Mouse (Mus musculus) forebrain, postnatal 0 days (tissue): ENCODE results near the gene Rnf217. TPM values are rescaled to one million over a fixed set of nuclear protein-coding genes. Genes with fewer than 3 reads are reported as not detected.

Experiments
- ATAC-seq: fragments of 200-750 bp; cut with Nextera tagmentation; 2 replicates; pipeline ENCODE4 v1.8.0; 2017; ENCODE audit warnings: mild to moderate bottlenecking, moderate library complexity
- DNase-seq: peaks from one replicate; pipeline ENCODE4 v3.0.0-alpha.2; 2015
- H3K27ac ChIP-seq: fragments of 300-500 bp; sonication (generic); 2 replicates; pipeline ENCODE4 v1.5.1; 2014; ENCODE audit warnings: low read depth, mild to moderate bottlenecking, antibody characterized with exemption, low read length, moderate library complexity, mixed read lengths
- H3K27me3 ChIP-seq: fragments of 300-500 bp; sonication (generic); 2 replicates; pipeline ENCODE4 v1.6.1; 2014; ENCODE audit warnings: mild to moderate bottlenecking, low read length, mixed read lengths; ENCODE audit not compliant: insufficient read depth
- H3K36me3 ChIP-seq: fragments of 300-500 bp; sonication (generic); 2 replicates; pipeline ENCODE4 v1.6.1; 2014; ENCODE audit warnings: mild to moderate bottlenecking, moderate library complexity; ENCODE audit not compliant: insufficient read depth
- H3K4me1 ChIP-seq: fragments of 300-500 bp; sonication (generic); 2 replicates; pipeline ENCODE4 v1.6.1; 2014; ENCODE audit warnings: antibody characterized with exemption; ENCODE audit not compliant: insufficient read depth
- H3K4me2 ChIP-seq: fragments of 300-500 bp; sonication (generic); 2 replicates; pipeline ENCODE4 v1.6.1; 2014; ENCODE audit warnings: low read depth, mild to moderate bottlenecking, moderate library complexity
- H3K4me3 ChIP-seq: fragments of 300-500 bp; sonication (generic); 2 replicates; pipeline ENCODE4 v1.5.1; 2014; ENCODE audit warnings: low read depth, low read length, mixed read lengths
- H3K9ac ChIP-seq: fragments of 300-500 bp; sonication (generic); 2 replicates; pipeline ENCODE4 v1.6.1; 2014; ENCODE audit warnings: mild to moderate bottlenecking
- H3K9me3 ChIP-seq: fragments of 300-500 bp; sonication (generic); 2 replicates; pipeline ENCODE4 v1.6.1; 2016; ENCODE audit warnings: low read length
- CTCF ChIP-seq: sonication (generic); IDR thresholded peaks from 2 replicates; pipeline ENCODE4 v1.5.1; 2016; ENCODE audit warnings: antibody characterized with exemption, control low read depth, low read depth
- WGBS: fragments of 180-500 bp; shearing (Covaris S2); extraction: QIAGEN DNeasy Blood & Tissue Kit; methylation state at CpG from one replicate; pipeline ENCODE4 v1.1.7; 2014; 5-methylcytosine and 5-hydroxymethylcytosine counted together
- polyA plus RNA-seq: library from polyadenylated mRNA; unstranded; fragments of >200 nt; fragmentation: Nextera tagmentation; extraction: Ambion mirVana; gene quantifications from 2 replicates; pipeline ENCODE4 v1.2.1, GENCODE M21; 2015
- total RNA-seq: library from RNA; depleted of rRNA; stranded (reverse); fragments of >200 nt; gene quantifications from 2 replicates; pipeline ENCODE4 v1.2.3, GENCODE M21; 2014; rRNA removed

The Rnf217 gene
- total RNA-seq (10.2 and 14.0 TPM in 2 replicates), polyA plus RNA-seq (1.5 and 1.8 TPM in 2 replicates)

- H3K27me3 ChIP-seq: no peaks in the 10 kb centered on the region
- H3K4me1 ChIP-seq: peaks cover 18% of the 10 kb centered on the region
- peak; percentile 14; the same call in 1 of the 2 replicates for TF ChIP-seq CTCF
- peak within 1 kb of the TSS; percentile 86 for H3K4me2 ChIP-seq
- 4% methylated on average over 84 of the region's 106 CpGs for WGBS
- DNase-seq: peak; percentile 78
- no peaks in the 10 kb centered on the region for H3K36me3 ChIP-seq
- peak within 1 kb of the TSS; percentile 87 for H3K4me3 ChIP-seq
- H3K9me3 ChIP-seq: no peaks in the 10 kb centered on the region
- H3K27ac ChIP-seq: peak within 1 kb of the TSS; percentile 77
- peak within 1 kb of the TSS; percentile 93 for H3K9ac ChIP-seq
- peak; percentile 91 for ATAC-seq
Measured at GRCm38 (mm10) chr10:31609066-31609961, at the start of gene Rnf217. TSS of gene Rnf217 (minus strand) at chr10:31609184.

GRCm38 (mm10) chr10:31647270-31647669 is 38.3 kb upstream of the Rnf217 start:
- Histone ChIP-seq H3K4me2 (no peak overlapping the region), H3K9me3 (no peaks in the 10 kb centered on the region), H3K4me1 (no peaks in the 10 kb centered on the region), H3K27ac (no peak overlapping the region), H3K27me3 (no peaks in the 10 kb centered on the region), H3K9ac (no peak overlapping the region), H3K4me3 (no peak overlapping the region), H3K36me3 (no peaks in the 10 kb centered on the region)
- 82% methylated on average over 3 of the region's 3 CpGs for WGBS
- ATAC-seq: no peak
- TF ChIP-seq CTCF: no peak
- no peak for DNase-seq

GRCm38 (mm10) chr10:31646083-31646482 is 37.1 kb upstream of the Rnf217 start:
- H3K9ac ChIP-seq: no peak overlapping the region
- no peak overlapping the region for H3K4me3 ChIP-seq
- no peaks in the 10 kb centered on the region for H3K36me3 ChIP-seq
- H3K27ac ChIP-seq: no peak overlapping the region
- DNase-seq (no peak), ATAC-seq (no peak)
- no peaks in the 10 kb centered on the region for H3K9me3 ChIP-seq
- no peak overlapping the region for H3K4me2 ChIP-seq
- no peak for TF ChIP-seq CTCF
- WGBS: 9% methylated on average over 1 of the region's 1 CpGs
- no peaks in the 10 kb centered on the region for H3K27me3 ChIP-seq
- no peaks in the 10 kb centered on the region for H3K4me1 ChIP-seq

GRCm38 (mm10) chr10:31635098-31635497 is 26.1 kb upstream of the Rnf217 start:
- Histone ChIP-seq H3K4me1 (0 out of 2 replicates have a peak, but pooled peaks cover 4% of the 10 kb centered on the region), H3K27me3 (no peaks in the 10 kb centered on the region), H3K36me3 (no peaks in the 10 kb centered on the region), H3K4me3 (no peak overlapping the region), H3K27ac (no peak overlapping the region), H3K9me3 (no peaks in the 10 kb centered on the region), H3K4me2 (no peak overlapping the region), H3K9ac (no peak overlapping the region)
- ATAC-seq (no peak), DNase-seq (no peak)
- TF ChIP-seq CTCF: no peak
- WGBS: 93% methylated on average over 3 of the region's 3 CpGs

GRCm38 (mm10) chr10:31632005-31632404 is 23.0 kb upstream of the Rnf217 start:
- H3K27ac ChIP-seq: no peak overlapping the region
- 51% methylated on average over 1 of the region's 1 CpGs for WGBS
- H3K4me2 ChIP-seq: no peak overlapping the region
- no peak overlapping the region for H3K4me3 ChIP-seq
- no peaks in the 10 kb centered on the region for H3K9me3 ChIP-seq
- DNase-seq (peak; percentile 13), ATAC-seq (no peak)
- no peak overlapping the region for H3K9ac ChIP-seq
- TF ChIP-seq CTCF: no peak
- H3K36me3 ChIP-seq: no peaks in the 10 kb centered on the region
- no peaks in the 10 kb centered on the region for H3K27me3 ChIP-seq
- 0 out of 2 replicates have a peak, but pooled peaks cover 4% of the 10 kb centered on the region for H3K4me1 ChIP-seq

- no peak for TF ChIP-seq CTCF
- H3K4me2 ChIP-seq: no peak overlapping the region
- no peaks in the 10 kb centered on the region for H3K27me3 ChIP-seq
- no peaks in the 10 kb centered on the region for H3K36me3 ChIP-seq
- H3K4me1 ChIP-seq: no peaks in the 10 kb centered on the region
- ATAC-seq: no peak
- no peak overlapping the region for H3K9ac ChIP-seq
- no peaks in the 10 kb centered on the region for H3K9me3 ChIP-seq
- no peak for DNase-seq
- H3K4me3 ChIP-seq: no peak overlapping the region
- WGBS: 32% methylated on average over 2 of the region's 2 CpGs
- H3K27ac ChIP-seq: no peak overlapping the region
Measured at GRCm38 (mm10) chr10:31615355-31615754, 6.4 kb upstream of the Rnf217 start.

GRCm38 (mm10) chr10:31614111-31614510 is 5.1 kb upstream of the Rnf217 start:
- no peaks in the 10 kb centered on the region for H3K27me3 ChIP-seq
- no peaks in the 10 kb centered on the region for H3K9me3 ChIP-seq
- H3K4me3 ChIP-seq: no peak overlapping the region
- no peak for DNase-seq
- no peaks in the 10 kb centered on the region for H3K4me1 ChIP-seq
- WGBS: 75% methylated on average over 1 of the region's 1 CpGs
- no peak for TF ChIP-seq CTCF
- H3K36me3 ChIP-seq: no peaks in the 10 kb centered on the region
- no peak overlapping the region for H3K9ac ChIP-seq
- no peak overlapping the region for H3K4me2 ChIP-seq
- ATAC-seq: no peak
- H3K27ac ChIP-seq: no peak overlapping the region
